Mouse (Mus musculus): Measurements from ENCODE around the gene Fancc.
"Not testable (repeated sequence)": the region's sequence is repeated elsewhere in the genome, so short reads cannot be mapped to it uniquely, and the experiment has no call there.

Fancc gene

DNA sequence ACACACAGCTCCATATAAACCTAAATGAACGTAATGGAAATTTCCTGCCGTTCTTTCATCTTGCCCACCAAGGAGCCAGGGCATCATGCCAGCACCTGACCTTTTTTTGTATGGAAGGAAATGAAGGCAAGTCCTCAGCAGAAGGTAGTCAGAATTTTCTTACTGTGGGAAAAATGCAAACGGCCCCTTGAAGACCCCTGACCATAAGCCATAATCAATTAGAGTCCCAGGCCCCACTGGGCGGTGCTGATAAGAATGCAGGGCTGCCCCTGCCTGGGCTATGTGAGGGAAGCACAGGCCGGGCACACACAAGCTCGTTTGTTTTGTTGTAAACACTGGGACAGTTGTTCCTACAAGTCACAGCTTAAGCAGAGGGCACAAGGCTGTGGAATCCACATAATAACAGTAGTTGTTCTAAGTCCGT, 179.4 kb downstream of the Fancc start:
- no peak for DNase-seq (ENCODE audit: low spot score)

DNA sequence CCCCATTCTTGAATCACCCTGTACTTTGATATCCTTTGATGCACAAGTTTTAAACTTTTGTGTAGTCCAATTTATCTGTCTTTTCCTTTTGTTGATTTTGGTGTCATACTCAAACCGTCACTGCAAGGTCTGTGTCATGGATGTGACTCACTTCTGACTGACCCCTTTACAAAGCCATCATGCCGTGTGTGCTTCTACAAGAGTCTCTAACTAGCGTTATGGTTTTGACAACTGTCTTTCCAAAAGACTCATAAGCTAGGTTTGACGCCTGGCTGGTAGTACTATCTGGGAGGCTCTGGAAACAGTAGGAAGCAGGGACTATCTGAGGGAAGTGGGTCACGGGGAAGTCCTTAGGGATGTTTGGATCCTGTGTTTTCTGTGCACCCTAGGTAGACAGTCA, 180.7 kb downstream of the Fancc start:
- DNase-seq (ENCODE audit: low spot score), result no peak

DNA sequence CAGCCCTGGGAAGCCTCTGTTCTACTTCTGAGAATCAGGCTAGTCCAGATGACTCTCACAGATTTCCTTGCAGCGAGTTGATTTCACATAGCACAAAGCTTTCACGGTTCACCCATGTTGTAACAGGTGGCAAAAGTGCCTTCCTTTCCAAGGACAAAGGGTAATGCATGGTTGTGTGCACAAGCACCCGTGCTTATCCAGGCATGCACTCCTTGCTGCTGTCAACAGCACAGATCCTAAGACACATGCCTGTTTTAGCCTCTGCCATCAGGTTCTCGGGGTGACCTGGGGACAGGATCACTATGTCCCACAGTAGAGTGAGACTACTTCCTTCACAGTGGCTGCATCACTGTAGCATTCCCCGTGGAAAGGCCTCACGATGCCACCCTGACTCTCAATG, 181.3 kb downstream of the Fancc start:
- DNase-seq (ENCODE audit: low spot score), result no peak

DNA sequence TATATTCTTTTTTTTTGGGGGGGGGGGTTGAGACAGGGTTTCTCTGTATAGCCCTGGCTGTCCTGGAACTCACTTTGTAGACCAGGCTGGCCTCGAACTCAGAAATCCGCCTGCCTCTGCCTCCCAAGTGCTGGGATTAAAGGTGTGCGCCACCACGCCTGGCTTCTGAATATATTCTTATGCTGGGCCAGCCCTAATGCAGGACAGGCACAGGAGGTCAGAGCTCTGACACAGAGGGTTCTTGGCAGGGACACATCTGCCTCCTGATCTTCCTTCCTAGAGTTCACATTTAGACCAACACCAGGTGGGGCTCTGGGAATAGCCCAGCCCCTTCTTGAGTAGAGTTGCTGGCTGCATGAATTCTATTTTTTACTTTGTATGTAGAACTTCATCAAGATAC, 182.0 kb downstream of the Fancc start:
- DNase-seq (ENCODE audit: low spot score), result not testable (repeated sequence)

DNA sequence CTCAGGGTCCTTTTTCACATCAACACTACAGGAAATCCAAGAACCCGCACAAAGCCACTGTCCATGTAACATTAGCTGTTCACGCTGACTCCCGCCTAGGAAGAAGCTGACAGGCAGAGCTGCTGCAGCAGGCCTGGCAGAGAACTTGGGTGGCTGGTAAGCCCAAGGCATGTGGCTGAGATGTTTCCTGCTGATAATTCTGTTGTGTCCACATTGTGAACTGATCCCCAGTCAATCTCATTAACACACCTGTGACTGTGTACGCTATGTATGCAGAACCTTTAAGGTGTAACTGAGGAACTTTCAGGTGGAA, 182.5 kb downstream of the Fancc start:
- DNase-seq (ENCODE audit: low spot score), result no peak

DNA sequence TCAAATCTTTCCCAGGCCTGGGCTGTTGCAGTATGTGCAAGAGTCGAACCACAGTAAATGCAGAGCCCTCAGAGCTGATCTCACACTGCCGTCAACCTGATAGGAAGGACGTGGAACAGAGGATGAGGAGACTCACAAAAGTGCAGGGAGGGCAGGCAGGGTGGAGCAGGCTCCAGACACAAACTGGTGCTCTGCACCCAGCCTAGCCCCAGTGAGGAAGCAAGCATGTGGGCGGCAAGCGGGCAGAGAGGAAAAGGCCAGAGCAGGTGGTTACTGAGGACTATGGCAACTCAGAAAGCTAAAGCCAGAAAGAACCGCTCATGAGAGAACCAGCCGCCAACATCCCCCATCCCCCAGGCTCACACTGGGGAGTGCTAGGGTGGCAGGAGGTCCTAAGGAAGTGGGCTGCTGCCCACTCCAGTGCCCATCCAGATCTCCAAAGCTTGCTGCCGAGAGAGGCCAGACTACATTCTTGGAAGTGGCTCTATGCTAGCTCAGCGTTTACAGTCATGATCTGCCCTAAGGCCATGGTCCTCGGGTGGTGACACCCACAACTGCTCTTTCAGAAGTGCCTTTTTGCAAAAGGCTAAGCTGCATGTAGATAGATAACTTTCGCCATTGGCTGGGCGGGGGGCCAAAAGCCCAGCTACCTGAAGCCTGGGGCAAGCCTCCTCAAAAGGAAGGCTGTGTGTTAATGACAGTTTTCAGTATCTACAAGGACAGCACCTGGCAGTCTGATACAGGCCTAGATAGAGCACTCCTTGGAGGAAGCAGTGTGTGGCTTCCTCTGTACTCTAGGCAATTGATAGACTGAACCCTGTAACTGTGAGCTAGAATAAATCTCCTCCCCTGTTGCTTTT, 183.1 kb downstream of the Fancc start:
- no peak for DNase-seq (ENCODE audit: low spot score)

DNA sequence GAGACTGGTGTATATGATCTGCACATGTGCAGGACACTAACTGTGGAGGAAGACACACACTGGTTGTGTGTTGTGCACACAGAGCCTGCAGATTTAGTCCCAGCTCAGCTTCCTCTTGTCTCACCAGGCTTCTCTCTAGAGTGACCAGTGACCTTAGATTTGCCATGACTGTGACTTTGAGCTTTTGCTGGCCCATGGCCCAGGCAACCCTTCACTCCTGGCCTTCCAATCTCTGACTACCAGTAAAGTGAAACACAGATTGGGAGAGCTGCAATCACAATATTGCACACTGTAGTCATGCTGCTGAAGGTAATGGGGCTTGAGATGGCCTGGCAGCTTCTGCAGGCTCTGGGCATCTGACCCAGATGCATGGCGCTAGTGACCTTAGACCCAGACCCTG, 183.8 kb downstream of the Fancc start:
- no peak for DNase-seq (ENCODE audit: low spot score)

DNA sequence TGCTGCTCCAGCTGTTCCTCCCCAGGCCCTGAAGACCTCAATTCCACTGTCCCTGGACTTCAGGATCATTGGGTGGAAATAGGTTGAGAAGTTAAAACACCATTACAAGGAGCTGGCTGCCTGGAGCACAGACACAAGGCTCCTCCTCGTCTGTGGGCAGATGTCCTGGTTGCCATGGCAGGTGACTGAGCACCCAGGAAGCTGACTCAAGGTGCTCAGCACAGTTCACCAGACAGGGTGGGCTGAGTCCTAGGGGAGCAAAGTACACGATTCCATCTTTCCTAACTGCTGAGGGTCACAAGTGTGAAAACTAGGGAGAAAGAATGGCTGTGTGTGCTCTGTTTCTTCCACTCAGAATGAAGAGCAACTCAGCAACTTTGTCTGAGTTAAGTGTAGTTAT, 185.9 kb downstream of the Fancc start:
- DNase-seq (ENCODE audit: low spot score), result no peak

DNA sequence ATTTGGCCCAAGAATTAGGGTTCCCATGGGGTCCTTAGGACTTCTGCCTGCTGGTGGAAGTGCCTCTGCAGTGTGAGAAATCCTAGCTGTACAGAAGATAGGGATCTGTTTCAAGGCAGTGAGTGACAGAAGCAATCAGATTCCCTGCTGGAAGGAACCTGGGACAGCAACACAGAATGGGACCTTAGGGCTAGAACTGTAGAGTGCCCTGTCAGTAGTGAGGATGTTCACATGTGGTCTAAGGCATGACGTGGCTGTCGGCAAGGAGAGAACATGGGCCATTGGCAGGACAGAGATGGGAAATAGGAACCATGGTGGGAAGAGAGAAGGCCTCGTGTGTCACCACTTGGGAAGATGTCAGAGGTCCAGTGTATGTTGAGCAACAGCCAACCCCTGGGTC, 187.5 kb downstream of the Fancc start:
- DNase-seq (ENCODE audit: low spot score), result no peak

DNA sequence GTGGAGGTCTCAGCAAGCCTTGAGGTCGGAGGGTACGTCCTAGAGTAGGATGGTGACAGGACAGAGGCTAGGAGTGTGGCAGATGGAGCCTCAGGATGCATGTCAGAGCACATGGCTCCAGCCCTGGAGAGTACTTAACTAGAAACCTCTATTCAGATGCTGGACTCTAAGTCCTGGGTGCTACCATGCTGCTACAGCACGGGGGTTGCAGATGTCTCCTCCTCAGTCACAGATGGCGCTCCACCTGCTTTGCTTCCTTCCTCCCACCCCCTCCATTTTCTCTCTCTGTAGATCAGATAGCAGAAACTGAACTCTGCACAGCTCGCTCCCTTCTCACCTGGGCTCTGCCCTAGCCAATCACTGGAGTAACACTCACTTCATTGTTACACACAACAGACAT, 190.3 kb downstream of the Fancc start:
- no peak for DNase-seq (ENCODE audit: low spot score)

DNA sequence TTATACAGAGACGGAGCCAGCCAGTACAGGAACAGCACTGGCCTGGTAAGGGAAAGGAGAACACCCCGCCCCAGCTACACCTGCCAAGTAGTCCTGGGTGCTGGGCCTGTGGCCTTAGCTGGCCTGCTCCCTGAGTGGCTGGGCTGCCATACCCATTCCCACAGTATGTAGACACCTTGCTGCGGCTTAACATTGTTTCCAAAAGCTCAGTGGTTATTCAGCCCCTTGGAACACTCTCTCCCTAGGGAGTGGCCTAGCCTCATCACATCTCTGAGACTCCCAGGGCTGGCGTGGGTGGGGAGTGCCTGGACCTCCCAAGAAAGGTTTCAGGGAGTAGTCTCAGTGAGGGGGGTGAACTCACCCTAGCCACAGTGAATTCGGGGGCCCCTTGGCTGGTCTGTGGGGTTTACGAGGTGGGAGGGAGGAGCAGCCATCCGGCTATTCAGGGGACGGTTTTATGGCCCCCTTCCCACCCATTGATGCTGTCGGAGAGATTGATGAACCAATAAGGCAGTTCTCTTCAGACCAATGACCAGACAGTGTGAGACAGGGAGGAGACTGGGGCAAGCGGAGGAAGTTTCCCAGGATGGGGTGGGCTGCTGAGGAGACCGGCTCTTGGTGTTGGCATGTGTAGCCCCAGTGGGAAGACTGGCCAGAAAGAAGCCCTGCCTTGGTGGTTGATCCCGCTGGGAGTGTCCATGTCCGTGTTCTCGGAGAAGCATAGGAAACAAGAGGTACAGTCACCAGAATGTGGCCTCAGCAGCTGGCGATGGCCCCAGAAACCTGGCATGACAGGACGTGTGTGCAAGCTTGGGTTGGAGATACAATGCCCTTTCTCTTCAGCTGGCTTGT, 191.7 kb downstream of the Fancc start:
- no peak for DNase-seq (ENCODE audit: low spot score)

DNA sequence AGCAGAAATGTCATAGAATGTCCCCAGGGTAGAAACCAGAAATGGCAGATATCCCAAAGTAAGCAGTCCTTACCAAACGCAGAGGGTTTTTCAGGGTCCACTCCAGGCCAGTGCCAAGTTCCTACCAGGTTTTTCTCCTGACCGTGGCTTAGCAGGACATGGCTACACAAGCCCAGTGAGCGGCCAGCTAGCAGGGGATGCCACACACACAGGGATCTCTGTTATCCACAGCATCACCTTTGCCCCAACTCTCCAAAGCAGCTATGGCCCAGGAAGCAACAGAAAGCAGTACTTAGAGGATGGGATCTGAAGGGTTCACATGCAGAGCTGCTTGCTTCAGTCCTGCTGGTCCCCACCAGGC, 192.3 kb downstream of the Fancc start:
- DNase-seq (ENCODE audit: low spot score), result no peak

DNA sequence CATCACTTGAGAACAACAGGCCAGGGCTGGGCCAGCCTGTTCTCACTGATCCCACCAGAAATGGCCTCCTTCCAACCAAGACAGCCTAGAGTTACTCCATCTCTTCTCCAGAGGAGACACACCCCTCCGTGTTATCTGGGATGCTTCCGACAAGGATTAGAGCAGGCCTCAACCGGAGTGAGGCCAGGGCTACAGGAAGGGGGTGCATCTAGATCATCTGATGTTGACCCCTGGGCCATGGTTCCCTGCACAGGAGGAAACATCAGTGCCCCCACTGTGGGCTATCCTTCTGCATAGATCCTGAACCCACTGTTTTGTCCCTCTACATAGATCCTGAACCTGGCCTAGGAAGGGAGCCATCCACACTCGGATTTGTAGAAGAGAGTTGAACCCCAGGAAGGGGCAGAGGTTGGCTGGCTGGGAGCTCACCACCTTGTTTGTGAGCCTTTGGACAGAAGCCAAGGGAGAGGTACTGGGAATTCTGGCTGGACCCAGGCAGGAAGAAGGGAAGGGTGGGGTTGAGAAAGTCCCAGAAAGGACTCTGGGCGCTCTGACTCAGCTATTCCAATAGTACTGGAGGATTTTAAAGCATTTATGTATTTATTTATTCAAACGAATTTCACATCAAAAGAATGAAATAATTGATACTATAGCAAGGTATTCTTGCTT, 192.8 kb downstream of the Fancc start:
- DNase-seq (ENCODE audit: low spot score), result peak; percentile 55

DNA sequence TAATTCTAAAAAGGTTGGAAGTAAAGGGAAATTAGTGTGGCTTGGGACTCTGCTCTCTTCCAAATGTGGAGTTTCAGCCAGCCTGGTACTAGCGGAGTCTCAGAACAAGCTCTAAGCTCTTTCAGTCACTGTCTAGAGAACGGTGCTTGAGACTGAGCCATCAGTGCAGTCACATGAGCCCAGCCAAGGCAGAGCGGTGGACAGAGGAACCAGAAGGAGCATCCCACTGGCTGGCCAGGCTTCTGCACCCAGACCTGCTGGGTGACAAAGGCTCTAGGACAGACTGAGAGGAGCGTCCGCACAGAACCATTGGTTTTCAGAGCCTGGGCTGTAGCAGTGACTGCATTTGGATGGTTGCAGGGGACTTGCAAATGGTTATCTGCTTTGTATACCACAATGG, 194.7 kb downstream of the Fancc start:
- no peak for DNase-seq (ENCODE audit: low spot score)

DNA sequence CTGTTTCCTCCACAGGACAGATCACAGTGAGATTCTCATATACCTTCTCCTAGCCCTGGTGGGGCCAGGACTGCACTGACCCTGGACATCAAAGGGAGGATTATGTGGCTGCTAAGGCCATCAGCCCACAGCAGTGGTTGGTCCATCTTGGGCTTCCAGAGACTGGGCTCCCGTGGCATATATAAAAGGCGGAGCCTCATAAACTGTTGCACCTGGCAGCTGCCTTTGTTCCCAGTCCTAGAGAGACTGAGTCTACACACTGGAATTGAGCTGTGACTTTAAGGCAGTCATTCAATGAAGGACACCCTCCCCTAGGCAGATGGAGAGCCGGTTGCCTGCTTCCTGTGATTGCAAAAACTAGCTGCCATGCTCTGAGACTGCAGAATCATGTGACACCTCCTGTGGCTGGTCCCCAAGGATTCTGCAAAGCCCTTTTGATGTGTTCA, 195.3 kb downstream of the Fancc start:
- DNase-seq (ENCODE audit: low spot score), result no peak

DNA sequence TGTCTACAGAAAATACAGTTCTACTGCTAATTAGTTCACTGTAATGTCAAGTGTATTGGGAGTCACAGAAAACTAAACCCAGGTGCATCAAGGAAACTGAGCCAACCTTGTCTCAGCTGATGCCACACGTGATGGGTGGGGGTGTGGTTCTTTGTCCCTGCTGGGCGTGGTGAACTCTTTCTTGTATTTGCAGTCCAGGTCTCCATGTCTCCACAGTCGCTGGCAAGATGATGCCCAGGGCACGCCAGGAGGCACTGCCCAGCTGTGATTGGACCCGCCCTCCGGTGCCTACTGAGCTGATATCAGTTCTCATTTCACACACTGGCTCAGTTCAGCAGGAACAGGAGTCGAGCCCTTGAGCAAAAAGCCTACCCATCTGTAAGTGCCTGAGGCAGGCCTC, 196.1 kb downstream of the Fancc start:
- DNase-seq (ENCODE audit: low spot score), result no peak

DNA sequence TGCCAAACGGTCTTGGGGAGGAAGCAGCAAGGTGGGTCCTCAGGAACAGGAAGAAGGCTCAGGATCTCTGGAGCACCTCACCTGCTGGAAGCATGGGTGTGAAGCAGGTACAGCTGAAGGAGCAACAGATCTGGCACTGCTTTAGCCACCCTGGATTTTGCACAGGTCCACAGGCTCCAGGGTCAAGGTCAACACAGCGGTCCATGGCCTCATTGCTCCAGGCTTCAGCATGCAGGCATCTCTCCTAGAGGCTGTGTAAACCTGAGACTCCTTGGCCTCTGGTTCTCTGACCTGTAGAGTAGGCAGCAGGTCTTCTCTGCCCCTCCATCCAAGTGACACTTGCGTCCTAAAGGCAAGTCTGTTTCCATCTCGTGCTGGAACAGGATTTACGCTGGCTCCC, 198.1 kb downstream of the Fancc start:
- DNase-seq (ENCODE audit: low spot score), result no peak

DNA sequence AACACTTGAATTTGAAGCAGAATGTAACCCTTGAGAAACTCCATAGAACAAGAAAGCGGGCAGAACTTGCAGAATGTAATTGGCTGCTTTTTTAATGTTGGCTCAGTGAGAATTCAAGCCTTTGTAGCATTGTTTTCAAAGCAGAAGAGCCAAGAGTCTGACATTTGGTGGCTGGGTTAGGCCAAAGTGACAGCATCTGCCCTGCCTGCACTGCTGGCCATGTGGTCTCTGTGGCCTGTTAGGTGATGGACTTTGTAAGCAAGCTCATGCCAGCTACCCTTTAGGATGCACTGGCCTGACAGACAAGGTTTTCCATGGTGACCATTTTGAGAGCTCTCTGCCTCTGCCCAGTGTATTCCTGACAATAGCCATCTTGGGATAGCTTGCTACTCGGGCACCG, 199.1 kb downstream of the Fancc start:
- no peak for DNase-seq (ENCODE audit: low spot score)

DNA sequence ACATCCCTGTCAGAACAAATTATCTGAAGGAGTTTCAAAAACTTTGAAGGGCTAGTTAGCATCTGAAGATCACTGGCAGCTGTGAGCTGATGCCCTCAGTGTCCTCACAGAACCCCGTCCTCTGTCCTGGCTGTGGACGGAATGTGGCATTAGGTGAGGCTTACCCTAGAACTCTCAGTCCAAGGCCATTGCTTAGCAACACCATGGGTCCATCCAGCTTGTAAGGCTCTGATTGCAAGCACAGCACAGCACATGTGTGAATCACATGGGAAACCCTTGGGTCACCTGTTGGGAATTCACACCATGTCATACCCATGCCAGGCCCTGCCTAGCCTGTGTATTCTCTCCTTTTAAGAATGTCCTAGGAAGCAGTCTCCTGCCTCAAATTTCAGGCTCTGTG, 200.1 kb downstream of the Fancc start:
- DNase-seq (ENCODE audit: low spot score), result no peak

DNA sequence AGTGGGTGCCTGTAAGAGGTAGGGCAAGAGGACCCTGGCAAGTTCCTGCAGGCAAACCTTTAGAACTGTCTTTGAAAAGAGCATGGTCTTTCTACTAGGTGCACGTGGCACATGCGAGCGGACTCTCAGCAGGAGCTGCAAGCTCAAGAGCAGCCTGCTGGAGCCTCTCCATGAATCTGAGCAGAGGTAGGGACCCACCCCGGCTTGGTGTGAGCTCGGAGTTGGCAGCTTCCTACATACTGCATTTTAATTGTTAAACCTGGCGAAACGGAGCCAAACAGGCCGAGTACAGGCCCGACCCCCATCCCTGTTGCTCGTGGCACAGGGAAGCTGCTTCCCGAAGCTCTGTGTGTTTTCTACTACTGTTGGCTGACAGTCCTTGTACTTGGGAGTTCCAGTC, 200.8 kb downstream of the Fancc start:
- DNase-seq (ENCODE audit: low spot score), result no peak

DNA sequence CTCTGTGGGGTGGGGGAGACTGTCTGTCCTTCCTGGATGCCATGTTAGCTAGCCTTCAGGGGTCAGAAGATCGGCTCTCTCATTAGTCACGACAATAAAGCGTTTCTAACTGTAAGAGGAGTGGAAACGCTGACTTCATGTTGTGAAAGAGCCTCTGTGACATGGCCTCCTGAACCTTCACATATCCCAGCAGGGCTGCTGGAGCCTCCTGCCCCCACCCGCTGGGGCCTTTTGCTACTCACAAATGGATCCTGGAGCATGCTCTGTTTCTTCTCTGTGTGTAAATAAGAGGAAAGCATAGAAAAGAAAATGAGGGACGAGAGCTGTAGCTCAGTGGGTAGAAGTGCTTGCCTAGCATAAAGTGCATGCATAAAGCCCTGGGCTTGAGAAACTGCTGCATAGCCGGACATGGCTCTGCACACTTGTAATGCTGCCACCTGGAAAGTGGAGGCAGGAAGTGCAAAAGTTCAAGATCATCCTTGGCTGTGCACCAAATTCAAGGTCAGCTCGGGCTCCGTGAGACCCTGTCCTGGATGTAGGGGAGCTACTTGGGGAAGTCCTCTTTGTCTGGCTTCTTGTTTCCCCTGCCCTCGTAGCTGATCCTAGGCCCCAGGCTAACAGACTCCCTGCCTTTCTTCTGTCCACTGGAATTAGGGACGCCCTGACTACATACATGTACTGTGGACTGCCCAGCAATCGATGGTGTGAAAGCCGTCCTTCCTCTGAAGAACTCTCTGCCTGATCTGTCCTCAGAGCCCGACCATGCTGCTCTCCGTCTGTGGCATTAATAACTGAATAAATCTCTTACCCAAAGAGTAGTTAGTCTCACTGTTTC, 202.5 kb downstream of the Fancc start:
- DNase-seq (ENCODE audit: low spot score), result no peak

DNA sequence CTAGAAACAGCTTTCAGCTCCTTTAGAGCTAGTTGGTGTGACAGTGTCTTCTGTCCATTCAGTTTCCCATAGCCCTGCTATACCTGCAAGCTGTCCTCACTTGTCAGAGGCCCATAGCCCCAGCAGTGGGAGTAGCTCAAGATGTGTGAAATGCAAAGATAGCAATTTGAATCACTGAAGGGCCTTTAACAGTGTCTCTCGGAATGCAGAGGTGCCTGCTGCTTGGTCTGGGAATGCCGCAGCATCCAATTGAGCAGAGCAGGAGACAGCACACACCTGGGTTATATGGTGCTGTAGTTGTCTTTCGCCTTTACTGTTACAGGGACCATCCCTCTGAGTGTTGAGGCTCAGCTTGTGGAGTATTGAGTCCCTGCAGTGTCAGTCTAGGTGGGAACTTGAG, 203.4 kb downstream of the Fancc start:
- no peak for DNase-seq (ENCODE audit: low spot score)

Measured in MN1 (cell line).